Mouse (Mus musculus): ENCODE results near the gene Higd1c.
"Not testable (repeated sequence)": the region's sequence is repeated elsewhere in the genome, so short reads cannot be mapped to it uniquely, and the experiment has no call there.

The Higd1c gene

GRCm38 (mm10) chr15:100353399-100353798 lies 10.9 kb upstream of the Higd1c start:
- in situ Hi-C loops (cut with MboI, MseI), result loop anchor here (5.0 kb wide), 1 partner anchor 44 kb away; no protein-coding TSS in a partner anchor

- in situ Hi-C loops (cut with MboI, MseI), result no loop called here
Measured at GRCm38 (mm10) chr15:100355876-100356275, 8.5 kb upstream of the Higd1c start.

- in situ Hi-C loops (cut with MboI, MseI), result not testable (repeated sequence)
Measured at GRCm38 (mm10) chr15:100365967-100366366, 1.6 kb downstream of the Higd1c start.

GRCm38 (mm10) chr15:100367119-100367518 lies 2.8 kb downstream of the Higd1c start:
- in situ Hi-C loops (cut with MboI, MseI), result no loop called here

GRCm38 (mm10) chr15:100375066-100375465 lies 10.7 kb downstream of the Higd1c start:
- in situ Hi-C loops (cut with MboI, MseI), result loop anchor here (5.0 kb wide), 1 partner anchor 43 kb away; the partner anchor contains the start of gene Mettl7a3

GRCm38 (mm10) chr15:100377847-100378505 lies 13.6 kb downstream of the Higd1c start:
- in situ Hi-C loops (cut with MboI, MseI), result loop anchor here (5.0 kb wide), 1 partner anchor 46 kb away; the partner anchor contains the start of gene Mettl7a3

GRCm38 (mm10) chr15:100379658-100380057 lies 15.3 kb downstream of the Higd1c start:
- in situ Hi-C loops (cut with MboI, MseI), result loop anchor here (5.0 kb wide), 1 partner anchor 47 kb away; the partner anchor contains the start of gene Mettl7a3

GRCm38 (mm10) chr15:100380104-100380503 lies 15.8 kb downstream of the Higd1c start:
- in situ Hi-C loops (cut with MboI, MseI), result no loop called here

- in situ Hi-C loops (cut with MboI, MseI), result no loop called here
Measured at GRCm38 (mm10) chr15:100385705-100386104, 21.4 kb downstream of the Higd1c start.

GRCm38 (mm10) chr15:100387544-100388223 lies 23.3 kb downstream of the Higd1c start:
- in situ Hi-C loops (cut with MboI, MseI), result no loop called here

- in situ Hi-C loops (cut with MboI, MseI), result no loop called here
Measured at GRCm38 (mm10) chr15:100388224-100388835, 24.0 kb downstream of the Higd1c start.

- in situ Hi-C loops (cut with MboI, MseI), result no loop called here
Measured at GRCm38 (mm10) chr15:100388886-100389285, 24.5 kb downstream of the Higd1c start.

- in situ Hi-C loops (cut with MboI, MseI), result no loop called here
Measured at GRCm38 (mm10) chr15:100391066-100391465, 26.7 kb downstream of the Higd1c start.

GRCm38 (mm10) chr15:100391599-100391998 lies 27.3 kb downstream of the Higd1c start:
- in situ Hi-C loops (cut with MboI, MseI), result no loop called here

GRCm38 (mm10) chr15:100393016-100393415 lies 28.7 kb downstream of the Higd1c start:
- in situ Hi-C loops (cut with MboI, MseI), result no loop called here

GRCm38 (mm10) chr15:100395561-100395960 lies 31.2 kb downstream of the Higd1c start:
- in situ Hi-C loops (cut with MboI, MseI), result loop anchor here (5.0 kb wide), 1 partner anchor 43 kb away; the partner anchor contains the start of genes Methig1 and Mettl7a2

- in situ Hi-C loops (cut with MboI, MseI), result no loop called here
Measured at GRCm38 (mm10) chr15:100400592-100401250, 36.4 kb downstream of the Higd1c start.

- in situ Hi-C loops (cut with MboI, MseI), result no loop called here
Measured at GRCm38 (mm10) chr15:100401811-100402210, 37.5 kb downstream of the Higd1c start.

- in situ Hi-C loops (cut with MboI, MseI), result no loop called here
Measured at GRCm38 (mm10) chr15:100402347-100402746, 38.0 kb downstream of the Higd1c start.

GRCm38 (mm10) chr15:100402798-100403197 lies 38.5 kb downstream of the Higd1c start:
- in situ Hi-C loops (cut with MboI, MseI), result no loop called here

GRCm38 (mm10) chr15:100403318-100404000 lies 39.1 kb downstream of the Higd1c start:
- in situ Hi-C loops (cut with MboI, MseI), result no loop called here
